Mouse (Mus musculus): ENCODE measurements around the gene Enah.

The Enah gene

DNA sequence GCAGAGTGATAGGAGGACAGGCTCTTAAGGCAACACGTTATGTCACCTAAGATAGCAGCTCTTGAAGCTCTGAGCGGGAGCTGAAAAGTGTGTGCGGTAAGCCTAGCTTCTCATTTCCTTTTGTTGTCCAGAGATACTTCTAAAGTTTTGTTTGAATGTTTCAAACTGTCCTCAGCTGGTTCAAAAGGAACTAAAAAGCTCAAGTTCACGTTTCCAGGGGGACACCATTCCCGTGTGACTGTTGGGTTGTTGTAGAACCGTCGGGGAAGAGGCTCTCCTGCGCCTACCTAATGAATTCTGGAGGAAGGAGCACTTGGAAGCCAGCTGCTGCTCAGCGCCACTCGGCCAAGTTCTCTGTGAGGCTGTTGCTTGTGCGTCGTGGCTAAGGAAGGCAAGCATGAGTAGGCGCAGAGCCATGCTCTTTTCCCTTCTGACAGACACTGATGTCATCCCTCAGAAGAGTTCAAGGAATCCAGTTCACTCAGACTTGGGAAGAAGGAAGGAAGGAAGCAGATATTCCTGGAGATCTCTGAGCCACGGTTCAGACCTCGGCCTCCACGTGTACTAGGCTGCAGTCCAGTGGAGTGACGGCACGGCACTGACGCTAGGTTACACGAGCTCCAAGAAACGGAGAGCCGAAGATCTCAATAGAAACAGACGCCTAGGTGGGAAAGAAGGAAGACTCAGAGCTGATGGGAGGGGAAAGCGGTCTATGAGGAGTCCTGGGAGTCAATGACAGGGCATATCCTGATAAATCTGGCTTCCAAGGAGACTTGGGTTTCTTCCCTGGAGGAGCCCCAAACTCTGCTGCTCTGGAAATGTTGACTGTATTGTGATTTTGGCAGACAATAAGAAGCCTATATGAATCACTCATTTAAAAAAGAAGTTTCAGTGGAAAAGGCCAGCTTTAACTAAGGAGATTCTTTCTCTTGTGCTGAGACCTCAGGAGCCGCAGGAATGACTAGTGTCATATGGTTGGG lies 8.7 kb upstream of the Enah start:
- no peak for DNase-seq (ENCODE audit: low read depth in 2 of 2, low spot score in 2 of 2)

DNA sequence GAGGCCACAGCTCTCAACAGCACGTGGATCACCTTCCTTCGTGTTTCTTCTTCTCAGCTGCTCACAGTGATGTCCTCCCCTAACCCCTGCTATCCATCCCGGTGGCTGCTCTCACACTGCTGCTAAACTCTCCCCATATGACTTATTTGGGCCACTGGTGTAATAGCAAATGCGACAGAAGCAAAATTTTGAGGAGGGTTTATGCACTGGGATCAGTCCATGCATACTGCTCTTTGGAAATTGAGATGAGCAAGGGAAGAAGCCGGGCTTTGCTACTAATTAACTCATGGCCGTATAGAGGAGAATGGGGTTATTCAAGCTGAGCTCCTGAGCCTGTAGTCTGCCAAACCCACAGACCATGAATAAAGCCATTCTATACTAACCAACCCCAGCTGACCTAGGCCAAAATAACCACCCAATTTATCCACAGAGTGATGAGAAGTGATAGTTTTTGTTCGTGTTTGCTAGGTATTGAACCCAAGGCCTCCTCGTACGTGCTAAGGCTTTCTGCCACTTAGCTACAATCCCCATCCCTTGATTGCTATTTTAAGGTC lies 7.7 kb upstream of the Enah start:
- DNase-seq (ENCODE audit: low read depth in 2 of 2, low spot score in 2 of 2) = no peak

DNA sequence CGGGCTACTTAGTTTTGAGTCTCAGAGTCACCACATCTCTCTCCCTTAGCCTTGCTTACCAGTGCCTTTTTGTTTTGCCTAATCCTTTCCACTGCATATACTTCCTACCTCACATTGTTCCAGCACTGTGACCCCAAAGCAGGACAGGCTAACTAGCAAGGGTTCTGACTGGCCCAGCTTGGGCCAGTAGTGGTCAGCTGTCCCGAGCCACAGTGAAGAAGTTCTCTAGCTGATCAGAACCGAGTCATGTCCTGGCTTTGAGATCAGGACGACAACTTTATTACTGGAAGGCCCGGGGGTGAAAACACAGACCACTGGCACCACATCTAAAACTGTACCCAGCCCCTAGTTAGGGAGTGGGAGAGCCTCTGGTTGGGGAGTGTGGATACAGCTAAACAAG lies 7.0 kb upstream of the Enah start:
- no peak for DNase-seq (ENCODE audit: low read depth in 2 of 2, low spot score in 2 of 2)

GRCm38 (mm10) chr1:182026120-182026519 lies 6.3 kb upstream of the Enah start:
- no peak for DNase-seq (ENCODE audit: low read depth in 2 of 2, low spot score in 2 of 2)

- DNase-seq (ENCODE audit: low read depth in 2 of 2, low spot score in 2 of 2) = no peak
Measured at GRCm38 (mm10) chr1:182021691-182022299, 2.0 kb upstream of the Enah start.

DNA sequence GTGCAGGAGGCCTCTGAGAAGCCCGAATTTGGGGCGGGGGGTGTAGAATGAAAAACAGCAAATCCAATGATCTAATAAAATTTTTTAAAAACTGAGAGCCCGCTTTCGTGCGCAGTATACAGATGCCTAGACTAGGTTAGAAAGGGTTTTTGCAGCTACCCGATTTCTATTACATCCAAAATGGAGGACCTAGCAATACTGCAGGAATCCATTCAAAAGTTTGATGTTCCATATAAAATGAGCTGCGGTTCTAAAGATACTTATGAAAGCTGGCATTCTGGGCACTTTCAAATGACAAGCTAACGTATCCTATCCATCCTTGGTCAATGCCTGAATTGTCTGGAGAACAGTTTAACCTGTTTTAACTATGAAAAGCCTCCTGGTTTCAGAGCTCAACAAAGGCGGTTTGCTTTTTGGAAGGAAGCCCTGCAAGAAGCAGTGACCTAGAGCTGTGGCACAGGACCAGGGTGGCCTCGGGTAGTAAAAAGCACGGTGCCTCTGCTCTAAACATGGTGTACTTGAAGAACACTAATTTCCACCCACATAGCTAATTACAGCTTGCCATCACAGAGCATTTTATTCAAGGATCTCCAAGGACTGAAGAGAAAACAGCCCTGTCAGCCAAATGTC lies 1.2 kb upstream of the Enah start:
- no peak for DNase-seq (ENCODE audit: low read depth in 2 of 2, low spot score in 2 of 2)

- no peak for DNase-seq (ENCODE audit: low read depth in 2 of 2, low spot score in 2 of 2)
Measured at GRCm38 (mm10) chr1:182019266-182019925, 394 bp downstream of the Enah start.

GRCm38 (mm10) chr1:182018397-182019265 lies 1.2 kb downstream of the Enah start:
- no peak for DNase-seq (ENCODE audit: low read depth in 2 of 2, low spot score in 2 of 2)

DNA sequence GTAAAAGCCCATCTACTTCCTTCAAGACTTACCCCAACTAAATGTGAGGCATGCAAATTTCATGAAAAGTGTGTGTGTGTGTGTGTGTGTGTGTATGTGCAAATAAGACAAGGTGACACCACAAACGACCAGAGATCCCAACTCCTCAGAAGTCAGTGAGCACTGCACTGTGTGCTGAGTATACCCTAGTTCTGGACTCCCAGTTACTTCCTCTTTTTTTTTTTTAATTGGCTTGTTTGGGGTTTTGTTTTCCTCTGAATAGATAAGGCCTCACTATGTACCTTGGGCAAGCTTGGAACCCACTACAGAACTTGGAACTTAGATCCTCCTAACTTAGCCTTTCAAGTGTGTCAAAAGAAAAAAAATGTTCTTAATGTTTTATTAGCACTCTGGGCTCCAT lies 14.0 kb downstream of the Enah start:
- no peak for DNase-seq (ENCODE audit: low read depth in 2 of 2, low spot score in 2 of 2)

- DNase-seq (ENCODE audit: low read depth in 2 of 2, low spot score in 2 of 2) = no peak
Measured at GRCm38 (mm10) chr1:181998673-181999072, 21.1 kb downstream of the Enah start.

- no peak for DNase-seq (ENCODE audit: low read depth in 2 of 2, low spot score in 2 of 2)
Measured at GRCm38 (mm10) chr1:181997791-181998190, 22.0 kb downstream of the Enah start.

GRCm38 (mm10) chr1:181993597-181993996 lies 26.2 kb downstream of the Enah start:
- no peak for DNase-seq (ENCODE audit: low read depth in 2 of 2, low spot score in 2 of 2)

DNA sequence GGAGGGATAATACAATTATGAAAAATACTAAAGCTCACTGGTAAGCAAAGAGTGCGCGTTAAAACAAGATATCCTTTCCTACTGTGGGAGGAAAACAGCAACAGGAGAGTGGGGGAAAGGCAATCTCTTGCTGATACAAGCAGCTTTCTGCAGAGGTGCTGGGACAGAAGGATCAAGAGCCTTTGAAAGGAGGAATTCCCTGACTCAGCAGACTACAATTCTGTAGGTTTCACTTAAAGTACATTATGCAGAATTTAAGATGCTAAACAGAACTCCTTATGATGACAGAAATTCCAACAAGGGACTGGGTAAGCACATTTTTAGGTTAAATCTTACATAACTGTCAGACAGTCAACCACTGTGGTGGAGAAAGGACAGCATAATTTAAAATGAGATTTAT lies 31.4 kb downstream of the Enah start:
- DNase-seq (ENCODE audit: low read depth in 2 of 2, low spot score in 2 of 2) = no peak

- DNase-seq (ENCODE audit: low read depth in 2 of 2, low spot score in 2 of 2) = no peak
Measured at GRCm38 (mm10) chr1:181987226-181987625, 32.6 kb downstream of the Enah start.

- DNase-seq (ENCODE audit: low read depth in 2 of 2, low spot score in 2 of 2) = no peak
Measured at GRCm38 (mm10) chr1:181985880-181986279, 33.9 kb downstream of the Enah start.

- DNase-seq (ENCODE audit: low read depth in 2 of 2, low spot score in 2 of 2) = no peak
Measured at GRCm38 (mm10) chr1:181984811-181985210, 35.0 kb downstream of the Enah start.

- no peak for DNase-seq (ENCODE audit: low read depth in 2 of 2, low spot score in 2 of 2)
Measured at GRCm38 (mm10) chr1:181980017-181980719, 39.6 kb downstream of the Enah start.

- DNase-seq (ENCODE audit: low read depth in 2 of 2, low spot score in 2 of 2) = no peak
Measured at GRCm38 (mm10) chr1:181975510-181975909, 44.3 kb downstream of the Enah start.

GRCm38 (mm10) chr1:181974897-181975296 lies 44.9 kb downstream of the Enah start:
- DNase-seq (ENCODE audit: low read depth in 2 of 2, low spot score in 2 of 2) = no peak

GRCm38 (mm10) chr1:181965277-181965676 lies 54.5 kb downstream of the Enah start:
- DNase-seq (ENCODE audit: low read depth in 2 of 2, low spot score in 2 of 2) = no peak

Data from CD8-positive naive resting alpha-beta T cell, adult 2 months (primary cell).